ENCODE assay signal across 7 mouse cellular contexts in the genomic region with DNA sequence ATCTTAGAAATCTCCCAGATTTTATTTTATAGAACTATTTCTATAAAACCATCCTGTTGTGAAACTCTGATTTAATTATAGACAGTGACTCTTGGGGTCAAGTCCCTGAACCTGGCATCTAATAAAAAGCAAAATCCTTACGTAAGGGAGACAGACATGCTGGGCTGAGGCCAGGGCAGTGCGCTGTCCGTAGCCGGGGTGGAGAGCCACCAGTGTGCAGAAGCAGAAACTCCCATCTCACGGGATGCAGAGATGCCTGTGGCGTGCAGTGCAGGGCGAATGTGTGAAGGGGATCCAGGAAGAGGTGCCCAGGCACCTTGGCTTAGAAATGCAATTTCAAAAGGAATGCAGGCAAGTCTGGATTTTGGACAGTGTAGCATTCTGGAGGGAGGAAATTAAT.
DNase-seq lines count a peak whose midpoint lies in the region; ATAC-seq and TF ChIP-seq lines count a peak whose summit lies in the region.

No protein-coding gene starts in this region.

- TF ChIP-seq EP300 in liver, postnatal 0 days (IDR thresholded peaks at IDR 0.05; ENCODE audit: low read depth), result no peak

- H3K79me2 ChIP-seq in liver, adult 2 months (ENCODE audit: control insufficient read depth, insufficient read depth, low read length), result no peaks in the 10 kb centered on the region

- no peak for ATAC-seq in liver, postnatal 0 days
- ATAC-seq in intestine, embryonic 16.5 days, result no peak

- H3K27ac ChIP-seq in liver, adult 2 months (replicated peaks; ENCODE audit: insufficient read depth, low read depth, low read length), result no peak overlapping the region
- no peak overlapping the region for H3K27ac ChIP-seq in liver, postnatal 0 days (ENCODE audit: low read depth)
- no peak overlapping the region for H3K27ac ChIP-seq in intestine, embryonic 16.5 days (ENCODE audit: low read length)

- no peak overlapping the region for H3K4me2 ChIP-seq in liver, postnatal 0 days (ENCODE audit: low read depth, low read length)
- no peak overlapping the region for H3K4me2 ChIP-seq in intestine, embryonic 16.5 days (ENCODE audit: low read depth, low read length)

- TF ChIP-seq CTCF in liver, adult 2 months (IDR thresholded peaks at IDR 0.05; ENCODE audit: low read depth, low read length), result no peak
- no peak for TF ChIP-seq CTCF in liver, postnatal 0 days (IDR thresholded peaks at IDR 0.05; ENCODE audit: low read depth)

- H3K4me1 ChIP-seq in liver, adult 2 months (ENCODE audit: control insufficient read depth, insufficient read depth, low read length), result peaks cover 9% of the 10 kb centered on the region
- no peaks in the 10 kb centered on the region for H3K4me1 ChIP-seq in liver, postnatal 0 days (ENCODE audit: insufficient read depth)
- H3K4me1 ChIP-seq in intestine, embryonic 16.5 days (ENCODE audit: control insufficient read depth, insufficient read depth, low read length), result peaks cover 7% of the 10 kb centered on the region

- H3K9me3 ChIP-seq in liver, postnatal 0 days (ENCODE audit: low read length), result no peaks in the 10 kb centered on the region
- no peaks in the 10 kb centered on the region for H3K9me3 ChIP-seq in intestine, embryonic 16.5 days (ENCODE audit: control insufficient read depth, low read length)

- H3K27me3 ChIP-seq in liver, adult 2 months (ENCODE audit: control insufficient read depth, insufficient read depth, low read length), result no peaks in the 10 kb centered on the region
- no peaks in the 10 kb centered on the region for H3K27me3 ChIP-seq in liver, postnatal 0 days (ENCODE audit: insufficient read depth, low read length)
- H3K27me3 ChIP-seq in intestine, embryonic 16.5 days (replicated peaks; ENCODE audit: control insufficient read depth, insufficient read depth, low read length), result no peaks in the 10 kb centered on the region

- no peak for TF ChIP-seq POLR2A in liver, adult 2 months (IDR thresholded peaks at IDR 0.05; ENCODE audit: extremely low read depth, insufficient read depth, low read length)

- DNase-seq in liver, adult 2 months (ENCODE audit: extremely low read depth, low read depth, low spot score), result peak; percentile 61
- no peak for DNase-seq in liver, postnatal 0 days
- peak; percentile 67 for DNase-seq in adrenal gland, postnatal 25 days
- DNase-seq in cerebellum, postnatal 10 days, result peak; percentile 20 to 28
- peak; percentile 11 for DNase-seq in lung, postnatal 25 days (ENCODE audit: low spot score)
- no peak for DNase-seq in natural killer cell, adult 2 months (ENCODE audit: low spot score in 2 of 2)

- 27% methylated on average over 7 of the region's 7 CpGs for WGBS in liver, adult 2 months
- 73% methylated on average over 7 of the region's 7 CpGs for WGBS in liver, postnatal 0 days (ENCODE audit: insufficient replicate concordance)
- WGBS in intestine, embryonic 16.5 days, result 74% methylated on average over 7 of the region's 7 CpGs

- H3K4me3 ChIP-seq in liver, adult 2 months (ENCODE audit: insufficient read depth, low read depth, low read length), result no peak overlapping the region
- no peak overlapping the region for H3K4me3 ChIP-seq in liver, postnatal 0 days (ENCODE audit: low read depth, low read length)
- no peak overlapping the region for H3K4me3 ChIP-seq in intestine, embryonic 16.5 days (ENCODE audit: low read length)

- no peak overlapping the region for H3K9ac ChIP-seq in liver, adult 2 months (ENCODE audit: low read depth, low read length)
- H3K9ac ChIP-seq in liver, postnatal 0 days (replicated peaks), result no peak overlapping the region
- no peak overlapping the region for H3K9ac ChIP-seq in intestine, embryonic 16.5 days (ENCODE audit: low read depth, low read length)

- no peaks in the 10 kb centered on the region for H3K36me3 ChIP-seq in liver, adult 2 months (ENCODE audit: control insufficient read depth, insufficient read depth, low read length)
- H3K36me3 ChIP-seq in liver, postnatal 0 days (replicated peaks; ENCODE audit: insufficient read depth, low read length), result no peaks in the 10 kb centered on the region
- peaks cover 8% of the 10 kb centered on the region for H3K36me3 ChIP-seq in intestine, embryonic 16.5 days (ENCODE audit: control insufficient read depth, insufficient read depth, low read length)

Comparison
In these comparisons a context has a peak if more than half of its experiments do, and no peak if none do; other contexts are left out.
1. DNase-seq: peak in liver, adult 2 months (single experiment), adrenal gland, postnatal 25 days (single experiment), cerebellum, postnatal 10 days (2 of 2) and lung, postnatal 25 days (single experiment); none in liver, postnatal 0 days (single experiment) and natural killer cell, adult 2 months (0 of 2).